Mouse (Mus musculus): ENCODE results near the gene Cryba1.
"Not testable (repeated sequence)": the region's sequence is repeated elsewhere in the genome, so short reads cannot be mapped to it uniquely, and the experiment has no call there.

The Cryba1 gene

DNA sequence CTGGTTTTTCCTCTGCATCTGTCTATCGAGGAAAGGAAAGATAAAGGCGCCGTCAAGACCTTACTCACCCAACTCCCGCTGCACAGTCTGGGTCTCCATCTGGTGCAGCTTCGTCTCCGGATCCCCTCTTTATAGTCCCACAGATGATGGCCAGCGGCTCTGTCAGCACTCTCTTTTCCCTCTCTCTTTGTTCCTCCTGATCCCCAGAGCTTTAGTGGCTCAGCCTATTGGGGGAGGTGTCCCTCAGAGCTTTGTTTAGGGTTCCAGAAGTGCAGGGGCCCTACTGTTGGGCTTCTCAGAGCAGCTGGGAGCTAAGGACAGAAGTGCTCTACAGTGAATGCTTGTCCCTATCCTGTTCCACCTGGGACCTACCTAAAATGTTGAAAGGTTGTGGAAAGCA, at the start of gene Cryba1:
TSS of gene Cryba1 (minus strand) at position 101 of the 400 bp plus-strand sequence.
- ATAC-seq (ENCODE audit: low TSS enrichment), result no peak

DNA sequence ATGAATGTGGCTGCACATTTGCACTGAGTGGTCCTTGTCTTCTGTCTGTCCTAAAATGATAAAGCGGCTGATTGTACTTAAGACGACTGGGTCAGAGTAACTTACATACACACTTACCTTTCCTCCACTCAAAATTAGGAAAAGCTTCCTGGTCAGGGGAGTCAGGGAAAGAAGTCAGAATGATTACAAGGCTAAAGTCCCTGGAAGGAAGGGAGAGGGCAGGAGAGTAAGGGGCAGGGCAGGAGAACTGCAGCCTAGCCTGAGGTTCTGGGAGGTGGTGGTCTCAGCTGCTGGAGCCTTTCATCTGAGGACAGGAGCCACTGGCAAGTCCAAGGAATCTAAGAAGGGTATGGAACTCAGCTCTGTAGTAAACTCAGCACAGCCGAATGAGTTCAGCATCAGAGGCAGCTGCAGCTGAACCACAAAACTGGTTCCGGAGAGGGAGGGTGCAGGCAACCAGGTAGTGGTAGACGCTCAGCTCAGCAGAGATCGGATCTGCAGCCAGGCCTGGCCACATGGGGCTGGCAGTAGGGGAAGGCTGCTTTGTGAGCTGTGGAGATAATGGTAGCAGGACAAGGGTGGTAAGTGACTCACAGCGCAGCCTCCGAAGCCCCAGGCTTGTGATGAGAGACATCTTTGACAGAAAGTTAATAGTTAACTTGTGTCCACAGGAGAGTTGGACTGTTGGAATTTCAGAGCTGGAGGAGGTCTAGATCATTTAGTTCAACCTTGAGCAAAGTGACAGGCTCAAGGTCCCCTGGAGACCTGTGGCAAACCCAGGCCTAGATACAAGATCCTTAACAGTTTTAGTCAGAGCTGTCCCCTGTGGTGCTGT, 47.0 kb upstream of the Cryba1 start:
- no peak for ATAC-seq (ENCODE audit: low TSS enrichment)

DNA sequence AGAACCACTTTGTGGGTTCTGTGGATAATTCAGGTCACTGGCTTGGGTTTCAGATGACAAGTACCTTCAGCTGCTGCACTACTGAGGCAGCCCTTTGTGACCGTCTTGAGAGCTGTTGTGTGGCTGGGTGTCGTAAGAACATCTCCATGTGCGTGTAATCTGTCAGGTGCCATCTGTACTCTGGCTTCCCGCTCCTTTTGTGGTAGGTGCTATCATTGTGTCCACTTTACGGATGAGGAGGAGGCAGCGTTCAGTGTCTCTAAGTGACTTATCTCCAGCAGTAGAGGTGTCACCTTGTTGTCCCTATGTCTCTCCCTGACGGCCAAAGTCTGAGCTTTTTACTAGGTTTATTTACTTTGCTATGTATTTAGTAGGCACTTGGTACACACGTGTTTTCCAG, 45.3 kb upstream of the Cryba1 start:
- no peak for ATAC-seq (ENCODE audit: low TSS enrichment)

- ATAC-seq (ENCODE audit: low TSS enrichment), result no peak
These were observed 44.4 kb upstream of the Cryba1 start for GRCm38 (mm10) chr11:77769496-77769895.

GRCm38 (mm10) chr11:77766351-77767001, 41.4 kb upstream of the Cryba1 start:
- ATAC-seq (ENCODE audit: low TSS enrichment), result peak; percentile 42

DNA sequence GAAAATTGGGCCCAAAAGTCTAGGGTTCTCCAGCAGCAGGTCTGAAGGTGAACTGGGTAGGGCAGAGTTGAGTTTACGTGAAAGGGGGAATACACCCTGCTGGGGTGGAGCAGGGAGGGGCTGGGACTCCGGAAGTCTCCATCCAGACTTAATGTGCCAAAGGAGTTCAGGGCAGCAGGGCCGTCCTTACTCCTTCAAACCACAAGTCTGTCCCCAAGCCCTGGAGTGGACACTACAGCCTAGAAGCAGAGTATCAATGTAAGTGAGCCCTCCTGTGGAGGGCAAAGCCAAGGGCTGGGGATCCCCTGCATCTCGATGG, 40.3 kb upstream of the Cryba1 start:
- no peak for ATAC-seq (ENCODE audit: low TSS enrichment)

DNA sequence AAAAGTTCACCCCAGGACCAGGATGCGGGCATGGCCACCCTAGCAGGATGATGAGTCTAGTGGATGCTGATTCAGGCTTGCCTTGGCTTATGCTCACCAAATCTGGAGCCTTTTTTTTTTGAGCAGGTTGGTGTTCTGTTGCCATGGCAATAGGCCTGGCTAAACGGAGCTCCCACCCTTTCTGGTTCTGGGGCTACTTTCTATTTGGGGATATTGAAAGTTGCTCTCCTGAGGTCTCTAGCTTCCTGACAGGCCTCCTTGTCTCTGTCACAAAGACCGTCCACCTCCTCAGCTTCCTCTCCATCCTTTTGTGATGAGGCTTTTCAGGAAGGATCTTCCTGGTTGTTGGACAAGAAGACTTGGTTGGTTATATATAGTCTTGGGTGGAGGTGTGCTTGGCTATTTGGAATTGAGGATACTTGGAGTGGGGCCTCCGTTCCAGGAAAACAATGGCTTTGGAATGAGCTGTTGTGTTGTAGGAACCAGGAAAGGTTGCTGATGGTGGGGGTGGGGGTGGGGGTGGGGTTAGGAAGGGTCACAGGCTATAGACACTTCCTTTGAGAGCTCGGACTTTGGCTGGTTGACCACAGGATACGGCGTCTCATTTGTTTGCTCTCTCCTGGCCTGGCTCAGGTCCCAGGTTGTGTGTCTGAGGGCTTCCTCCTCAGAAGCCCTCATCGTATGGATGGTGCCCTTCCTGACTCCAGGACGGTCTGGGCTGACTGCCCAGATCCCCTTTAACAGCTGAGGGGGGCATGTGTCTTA, 39.8 kb upstream of the Cryba1 start:
- ATAC-seq (ENCODE audit: low TSS enrichment), result peak; percentile 50; the same call in 1 of the 2 replicates

GRCm38 (mm10) chr11:77763673-77764340, 38.7 kb upstream of the Cryba1 start:
- 0 out of 2 replicates have a peak, but pooled peaks have one; percentile 8 for ATAC-seq (ENCODE audit: low TSS enrichment)

- peak; percentile 59 for ATAC-seq (ENCODE audit: low TSS enrichment)
These were observed 37.9 kb upstream of the Cryba1 start, which contains the start of gene Myo18a for GRCm38 (mm10) chr11:77762783-77763672. Myo18a (plus strand) TSS chr11:77763246.

- no peak for ATAC-seq (ENCODE audit: low TSS enrichment)
These were observed 34.9 kb upstream of the Cryba1 start for GRCm38 (mm10) chr11:77760031-77760430.

GRCm38 (mm10) chr11:77753469-77753868, 28.4 kb upstream of the Cryba1 start:
- ATAC-seq (ENCODE audit: low TSS enrichment), result no peak

DNA sequence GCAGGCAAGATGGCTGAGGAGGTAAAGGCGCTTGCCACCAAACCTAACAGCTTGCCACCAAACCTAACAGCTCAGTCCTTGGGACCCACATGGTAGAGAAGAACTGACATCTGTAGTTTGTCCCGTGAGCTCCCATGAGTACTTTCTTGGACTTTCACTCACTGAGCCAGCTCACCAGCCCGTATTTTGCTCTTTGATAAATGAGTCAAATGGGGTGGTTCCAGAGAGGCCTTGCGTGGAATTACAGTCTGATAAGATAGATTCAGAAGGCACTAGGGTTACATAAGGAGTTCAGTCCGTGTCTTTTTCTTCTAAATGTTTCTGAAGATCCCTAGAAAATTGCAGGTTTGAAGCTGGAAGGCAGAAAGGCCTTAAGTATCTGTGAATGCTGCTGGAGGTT, 27.4 kb upstream of the Cryba1 start:
- no peak for ATAC-seq (ENCODE audit: low TSS enrichment)

DNA sequence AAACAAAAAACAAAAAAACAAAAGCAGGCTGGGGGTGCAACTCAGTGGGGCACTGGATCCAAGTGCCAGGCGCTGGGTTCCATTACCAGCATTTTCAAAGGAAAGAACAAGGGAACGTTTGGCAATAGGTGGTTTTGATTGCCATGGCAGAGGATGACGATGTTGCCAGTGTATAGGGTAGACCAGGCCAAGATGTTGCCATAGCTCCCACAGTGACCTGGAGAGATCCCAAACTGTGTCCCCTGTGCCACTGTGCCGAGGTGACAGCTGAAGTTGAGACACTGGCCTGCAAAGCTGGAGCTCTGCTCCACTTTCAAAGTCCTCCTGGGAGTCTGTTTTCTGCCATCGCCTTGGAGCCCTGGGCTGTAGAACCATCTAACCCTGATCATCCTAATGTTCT, 23.9 kb upstream of the Cryba1 start:
- ATAC-seq (ENCODE audit: low TSS enrichment), result no peak

GRCm38 (mm10) chr11:77747103-77747502, 22.0 kb upstream of the Cryba1 start:
- ATAC-seq (ENCODE audit: low TSS enrichment), result not testable (repeated sequence)

- ATAC-seq (ENCODE audit: low TSS enrichment), result no peak
These were observed 21.6 kb upstream of the Cryba1 start for GRCm38 (mm10) chr11:77746652-77747051.

GRCm38 (mm10) chr11:77743966-77744365, 18.9 kb upstream of the Cryba1 start:
- no peak; the same call in 1 of the 2 replicates for ATAC-seq (ENCODE audit: low TSS enrichment)

DNA sequence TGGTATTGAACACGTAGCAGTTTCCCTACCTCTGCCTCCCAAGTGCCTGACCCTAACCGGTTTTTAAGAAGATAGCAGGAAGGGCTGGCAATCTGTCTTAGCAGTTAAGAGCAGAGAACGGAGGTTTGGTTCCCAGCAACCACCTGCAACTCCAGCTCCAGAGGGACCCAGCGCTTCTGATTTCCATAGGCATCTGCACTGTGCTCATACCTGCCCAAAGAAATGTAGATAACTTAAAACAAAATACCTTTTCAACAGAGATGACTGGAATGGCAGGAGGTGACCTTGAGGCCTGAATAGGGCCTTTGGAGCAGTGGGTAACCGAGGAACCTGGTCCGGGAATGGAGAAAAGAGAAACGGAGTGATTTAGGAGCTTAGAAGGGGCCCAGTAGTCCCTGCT, 13.5 kb upstream of the Cryba1 start:
- no peak for ATAC-seq (ENCODE audit: low TSS enrichment)

DNA sequence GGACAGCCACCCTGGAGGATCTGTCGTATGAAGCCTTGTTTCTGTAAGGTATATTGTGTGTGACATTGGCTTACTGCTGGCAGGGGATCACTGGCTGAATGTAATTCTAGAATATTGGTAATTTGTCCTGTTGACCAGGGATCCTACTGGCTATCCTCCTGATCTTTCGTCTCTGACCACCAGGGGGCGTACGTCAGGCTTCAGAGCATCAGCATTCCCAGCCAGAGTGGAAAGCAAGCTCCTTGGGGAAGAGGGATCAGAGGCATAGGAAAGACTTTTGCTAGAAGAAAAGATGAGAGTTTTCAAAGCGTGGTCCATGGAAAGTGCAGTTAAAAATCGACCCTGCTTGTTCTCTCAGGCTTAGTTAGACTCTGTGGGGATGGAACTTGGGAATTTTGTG, 12.2 kb upstream of the Cryba1 start:
- peak; percentile 76 for ATAC-seq (ENCODE audit: low TSS enrichment)

GRCm38 (mm10) chr11:77728587-77728986, 3.5 kb upstream of the Cryba1 start:
- no peak for ATAC-seq (ENCODE audit: low TSS enrichment)

DNA sequence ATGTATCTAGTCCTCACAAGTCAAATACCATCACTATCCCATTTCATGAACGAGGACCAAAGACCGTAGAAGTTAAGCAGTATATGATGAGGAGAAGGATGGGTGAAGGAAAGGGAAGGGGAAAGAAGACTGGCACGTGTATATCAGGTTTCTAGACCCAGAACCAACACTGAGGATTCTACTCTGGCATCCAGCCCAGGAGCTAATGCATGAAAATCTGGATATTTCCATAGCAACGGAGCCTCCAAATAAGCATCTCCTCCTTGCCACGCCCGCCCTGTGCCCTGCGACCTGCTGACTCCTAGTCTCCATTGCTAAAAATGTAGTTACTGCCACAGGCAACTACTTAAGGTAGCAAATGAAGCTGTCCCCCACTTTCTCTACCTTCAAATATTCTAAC, 317 bp downstream of the Cryba1 start:
- ATAC-seq (ENCODE audit: low TSS enrichment), result no peak

- no peak for ATAC-seq (ENCODE audit: low TSS enrichment)
These were observed 3.7 kb downstream of the Cryba1 start for GRCm38 (mm10) chr11:77721389-77721788.
